Mouse (Mus musculus) brain, embryonic 18.5 days (tissue): ENCODE measurements around the gene Cxadr.
"Not testable (repeated sequence)": the region's sequence is repeated elsewhere in the genome, so short reads cannot be mapped to it uniquely, and the experiment has no call there.

Experiments used
- DNase-seq: peaks from one replicate; pipeline ENCODE4 v3.0.0-alpha.2; 2012; ENCODE audit warnings: low read depth, low spot score

Cxadr gene

GRCm38 (mm10) chr16:78361466-78361865 lies 60.2 kb downstream of the Cxadr start:
- no peak for DNase-seq

GRCm38 (mm10) chr16:78364554-78364953 lies 63.3 kb downstream of the Cxadr start:
- DNase-seq, result not testable (repeated sequence)

DNA sequence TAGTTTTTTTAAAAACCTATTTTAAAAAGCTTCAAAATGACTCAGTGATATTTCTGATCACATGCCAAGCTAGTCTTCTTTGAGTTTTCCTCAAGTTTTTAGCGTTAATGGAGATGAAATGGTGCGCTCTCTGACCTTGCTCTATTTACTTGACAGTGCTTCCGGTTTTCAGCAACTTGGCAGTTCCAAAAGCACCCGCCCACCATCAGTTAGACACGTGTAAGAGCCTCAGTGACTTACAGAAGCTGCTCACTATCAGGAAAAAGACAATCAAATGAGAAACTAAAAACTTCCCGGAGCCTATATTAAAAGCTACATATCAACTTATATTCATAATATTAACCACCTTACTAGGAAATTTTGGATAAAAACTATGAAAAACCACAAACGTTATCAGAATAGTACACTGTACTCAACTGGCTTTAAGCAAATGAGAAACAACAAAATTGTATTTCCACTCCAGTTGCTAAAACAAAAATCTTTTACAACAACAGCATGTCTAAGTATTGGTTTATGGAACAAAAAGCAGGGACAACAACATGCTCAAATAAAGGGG lies 70.3 kb downstream of the Cxadr start:
- no peak for DNase-seq

- DNase-seq, result no peak
These were observed 71.5 kb downstream of the Cxadr start for GRCm38 (mm10) chr16:78372786-78373185.

DNA sequence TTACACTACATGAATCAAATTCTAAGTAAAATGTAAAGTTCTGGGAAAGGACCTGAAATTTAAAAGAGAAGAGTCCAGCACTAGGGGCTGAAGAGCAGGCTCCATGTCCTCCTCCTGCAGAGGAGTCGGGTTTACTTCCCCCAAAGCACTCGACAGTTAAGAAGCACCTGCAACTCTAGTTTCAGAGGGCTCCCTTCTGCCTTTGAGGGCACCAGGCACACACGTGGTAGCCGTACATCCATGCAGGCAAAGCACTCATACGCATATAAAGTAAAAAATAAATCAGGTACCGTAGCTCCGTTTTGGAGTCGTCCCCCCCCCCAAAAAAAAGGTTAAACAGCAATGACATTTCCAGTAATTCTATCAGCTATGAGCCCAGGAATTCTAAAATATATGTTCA lies 72.5 kb downstream of the Cxadr start:
- DNase-seq, result no peak

- no peak for DNase-seq
These were observed 73.9 kb downstream of the Cxadr start for GRCm38 (mm10) chr16:78375222-78375621.

GRCm38 (mm10) chr16:78375821-78376691 lies 74.8 kb downstream of the Cxadr start:
- DNase-seq, result no peak

- DNase-seq, result peak; percentile 77
These were observed 75.7 kb downstream of the Cxadr start, which contains the start of gene Btg3 for GRCm38 (mm10) chr16:78376745-78377570. Btg3 (minus strand) TSS chr16:78377192.

GRCm38 (mm10) chr16:78378493-78378892 lies 77.2 kb downstream of the Cxadr start:
- DNase-seq, result no peak

DNA sequence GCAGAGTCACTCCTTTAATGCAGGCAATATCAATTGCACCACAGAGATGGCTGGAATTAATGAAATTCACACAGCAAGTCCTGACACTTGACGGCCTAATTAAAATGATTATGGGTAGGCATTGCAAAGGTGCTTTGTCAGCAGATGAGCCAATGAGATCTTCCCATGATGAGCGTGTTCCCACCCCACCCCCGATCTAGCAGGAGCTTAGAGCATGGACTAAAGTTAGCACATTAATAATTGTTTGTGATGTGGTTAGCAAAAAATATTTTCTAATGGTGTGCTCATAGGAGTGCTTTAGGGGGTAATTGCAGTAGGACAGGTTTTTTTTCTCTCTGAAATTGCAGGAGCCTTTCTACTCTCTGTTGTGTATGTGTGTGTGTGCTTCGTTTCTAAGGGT lies 87.8 kb downstream of the Cxadr start:
- DNase-seq, result no peak

- DNase-seq, result no peak
These were observed 88.7 kb downstream of the Cxadr start for GRCm38 (mm10) chr16:78389986-78390385.

DNA sequence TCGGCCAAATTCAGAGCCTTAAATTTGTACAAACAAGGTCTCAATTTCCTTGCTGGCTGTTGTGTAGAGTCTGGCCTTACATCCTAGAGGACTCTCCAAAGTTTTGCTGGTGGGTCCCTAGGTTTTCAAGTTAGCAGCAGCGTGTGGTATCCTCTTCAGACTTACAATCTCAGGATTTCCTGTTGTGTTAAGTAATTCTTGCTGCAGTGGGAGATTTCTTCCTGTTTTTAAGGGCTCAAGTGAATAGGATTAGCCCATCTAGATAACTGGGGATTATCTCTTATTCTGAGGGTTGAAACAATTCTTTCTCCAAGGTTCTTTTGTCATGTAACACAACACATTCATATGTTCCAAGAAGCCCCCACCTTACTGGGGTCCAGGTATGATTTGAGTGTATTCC lies 90.1 kb downstream of the Cxadr start:
- no peak for DNase-seq

DNA sequence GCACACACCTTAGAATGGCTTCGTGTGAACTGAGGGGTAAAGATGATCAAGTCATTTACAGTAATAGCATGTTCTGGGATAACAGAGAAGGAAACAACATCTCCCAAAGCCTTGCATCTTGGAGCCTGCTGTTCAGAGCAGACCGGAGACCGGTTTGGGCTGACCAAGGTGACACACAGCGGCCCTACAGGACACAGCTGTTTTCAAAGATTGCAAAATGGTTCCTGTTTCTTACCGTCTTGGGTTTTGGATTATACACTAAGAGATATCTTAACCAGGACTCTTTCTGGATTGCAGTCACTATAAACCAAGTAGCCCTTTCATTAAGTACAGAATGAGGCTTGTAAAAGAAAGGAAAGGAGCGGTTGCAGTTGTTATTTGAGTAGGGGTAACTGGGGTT lies 97.4 kb downstream of the Cxadr start:
- no peak for DNase-seq

- no peak for DNase-seq
These were observed 98.1 kb downstream of the Cxadr start for GRCm38 (mm10) chr16:78399423-78399822.

DNA sequence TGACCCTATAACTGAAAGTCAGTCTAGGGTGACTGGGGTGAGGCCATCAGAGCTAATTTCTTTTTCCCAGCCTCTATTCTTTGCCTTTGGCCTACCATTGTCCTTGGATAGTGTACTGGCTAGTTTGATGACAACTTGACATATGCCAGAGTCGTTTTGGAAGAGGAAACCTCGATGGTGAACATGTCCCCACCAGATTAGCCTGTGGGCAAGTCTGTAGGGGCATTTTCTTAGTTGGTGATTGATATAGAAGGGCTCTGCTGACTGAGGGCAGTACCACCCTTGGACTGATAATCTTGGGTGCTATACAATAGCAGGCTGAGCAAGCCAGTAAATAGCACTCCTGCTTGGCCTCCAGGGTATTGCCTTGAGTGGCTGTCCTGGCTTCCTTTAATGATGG lies 101.0 kb downstream of the Cxadr start:
- no peak for DNase-seq

DNA sequence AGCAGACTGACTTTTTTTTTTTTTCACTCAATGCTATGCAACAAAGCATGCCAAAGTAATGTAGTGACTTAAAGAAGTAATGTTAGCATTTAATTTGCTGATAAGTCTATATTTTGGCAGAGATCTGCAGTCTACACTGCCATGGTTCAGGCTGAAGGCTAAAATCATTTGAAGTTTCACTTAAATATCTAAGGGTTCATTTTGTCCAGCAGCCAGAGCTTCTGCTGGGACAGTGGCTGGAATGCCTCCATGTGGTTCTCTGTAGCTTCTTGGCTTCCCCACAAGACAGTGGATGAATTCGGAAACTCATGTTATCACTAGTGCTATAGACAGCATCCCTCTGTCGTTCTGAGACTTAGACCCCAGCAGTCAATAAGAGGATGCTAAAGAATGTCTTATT lies 105.4 kb downstream of the Cxadr start:
- no peak for DNase-seq

DNA sequence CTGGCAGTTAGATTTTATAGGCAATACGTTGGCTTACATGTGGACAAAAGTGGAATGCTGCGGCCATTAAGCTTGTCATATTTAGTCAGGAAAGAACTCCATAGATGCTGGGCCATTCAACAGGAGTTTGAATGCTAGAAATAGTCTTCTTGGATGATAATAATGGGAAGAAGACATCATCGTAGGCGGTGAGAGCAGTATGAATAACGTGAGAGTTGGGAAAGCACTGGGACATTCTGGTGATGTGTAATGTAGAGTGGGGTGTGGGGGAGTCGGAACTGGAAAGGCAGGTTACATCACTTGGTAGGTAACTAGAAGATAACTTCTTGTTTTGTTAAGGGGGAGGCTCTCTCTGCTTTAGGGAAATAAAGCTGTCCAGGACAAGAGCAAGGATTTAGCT lies 106.6 kb downstream of the Cxadr start:
- DNase-seq, result no peak
